Mouse (Mus musculus): Measurements from ENCODE around the gene Plk1. TPM values are rescaled to one million over a fixed set of nuclear protein-coding genes. Genes with fewer than 3 reads are reported as not detected.

The Plk1 gene
- polyA plus RNA-seq, 1 experiment, result 3.7 TPM

GRCm38 (mm10) chr7:122219315-122219801 is 60.1 kb downstream of the Plk1 start, which contains the start of gene Chp2:
TSS of gene Chp2 (plus strand) at chr7:122219496.
- Histone ChIP-seq H3K4me1 (ENCODE audit: control insufficient read depth, insufficient read depth, low read length) (no peaks in the 10 kb centered on the region), H3K4me3 (ENCODE audit: insufficient read depth, low read length) (no peak within 1 kb of the TSS; the same call in 1 of the 2 replicates)
- TF ChIP-seq POLR2A (IDR thresholded peaks at IDR 0.05; ENCODE audit: extremely low read depth, insufficient read depth, low read length) (no peak), CTCF (IDR thresholded peaks at IDR 0.05; ENCODE audit: extremely low read depth, insufficient read depth, low read length) (no peak)

More at GRCm38 (mm10) chr7:122219315-122219801, 60.1 kb downstream of the Plk1 start, which contains the start of gene Chp2:
- no peak within 1 kb of the TSS for H3K27ac ChIP-seq (ENCODE audit: insufficient read depth, low read length)

Other genes with a start within 250 kb of the Plk1 start
- 28.9 and 30.9 TPM in 2 replicates for gene Cog7, start 177.7 kb upstream of the Plk1 start, polyA plus RNA-seq (2012; rRNA removed)
- gene Gga2, start 138.2 kb upstream of the Plk1 start, polyA plus RNA-seq (2012; rRNA removed), result 31.0 and 31.5 TPM in 2 replicates
- gene Ubfd1, start 92.3 kb upstream of the Plk1 start, polyA plus RNA-seq (2012; rRNA removed), result 41.4 and 42.2 TPM in 2 replicates
- gene Ears2, start 92.2 kb upstream of the Plk1 start, polyA plus RNA-seq (2012; rRNA removed), result 4.8 and 6.0 TPM in 2 replicates
- 199 and 201 TPM in 2 replicates for gene Ndufab1, start 57.6 kb upstream of the Plk1 start, polyA plus RNA-seq (2012; rRNA removed)
- gene Palb2, start 26.5 kb upstream of the Plk1 start, polyA plus RNA-seq (2012; rRNA removed), result 1.6 and 2.1 TPM in 2 replicates
- 124 and 126 TPM in 2 replicates for gene Dctn5, start 26.4 kb upstream of the Plk1 start, polyA plus RNA-seq (2012; rRNA removed)
- gene Ern2, start 26.8 kb downstream of the Plk1 start, polyA plus RNA-seq (2012; rRNA removed), result 0.10 and 0.13 TPM in 2 replicates
- 2.2 and 2.3 TPM in 2 replicates for gene Chp2, start 60.1 kb downstream of the Plk1 start, polyA plus RNA-seq (2012; rRNA removed)
- 767 and 768 TPM in 2 replicates for gene Prkcb, start 129.3 kb downstream of the Plk1 start, polyA plus RNA-seq (2012; rRNA removed)

All from cortical plate, adult 2 months (tissue).